ENCODE assay signal across 12 mouse cellular contexts in genomic region chr5:107144263-107144843, GRCm38 (mm10).
A peak's percentile ranks its signal among the peaks of the same experiment; 100 is the strongest.
DNase-seq lines count a peak whose midpoint lies in the region; ATAC-seq lines count a peak whose summit lies in the region.
"Had no signal": no experiment of that assay in that cellular context is flagged by ENCODE, and none has a peak within 500 bp of the region (broad histone marks: within the 10 kb centered on the region; RNA-seq: fewer than 3 reads in every experiment).

No protein-coding gene starts in this region.

- no peaks in the 10 kb centered on the region for H3K36me3 ChIP-seq in hindbrain, embryonic 16.5 days (ENCODE audit: control insufficient read depth, insufficient read depth, low read length)
- H3K36me3 ChIP-seq in hindbrain, embryonic 11.5 days (ENCODE audit: control insufficient read depth, insufficient read depth, low read length): no peaks in the 10 kb centered on the region
- H3K36me3 ChIP-seq in kidney, embryonic 14.5 days (ENCODE audit: control insufficient read depth, insufficient read depth, low read length): peaks cover 3% of the 10 kb centered on the region; the same call in 1 of the 2 replicates

- no peak overlapping the region for H3K9ac ChIP-seq in hindbrain, embryonic 16.5 days (ENCODE audit: low read depth, low read length)
- no peak overlapping the region for H3K9ac ChIP-seq in hindbrain, embryonic 11.5 days (ENCODE audit: low read depth, low read length)
- H3K9ac ChIP-seq in kidney, embryonic 14.5 days (ENCODE audit: low read depth, low read length): no peak overlapping the region

- ATAC-seq in hindbrain, embryonic 16.5 days: peak; percentile 50
- no peak for ATAC-seq in hindbrain, embryonic 11.5 days (ENCODE audit: low FRiP score)
- ATAC-seq in kidney, embryonic 14.5 days (ENCODE audit: low FRiP score, low TSS enrichment): no peak
- ATAC-seq: intestine, embryonic 16.5 days; lung, postnatal 0 days had no signal

- 31% methylated on average over 9 of the region's 9 CpGs for WGBS in hindbrain, embryonic 16.5 days
- 55% methylated on average over 9 of the region's 9 CpGs for WGBS in hindbrain, embryonic 11.5 days
- WGBS in kidney, embryonic 14.5 days: 54% methylated on average over 9 of the region's 9 CpGs

- no peak overlapping the region for H3K4me2 ChIP-seq in hindbrain, embryonic 16.5 days (ENCODE audit: low read length)
- H3K4me2 ChIP-seq in hindbrain, embryonic 11.5 days (replicated peaks; ENCODE audit: low read depth, low read length): no peak overlapping the region
- no peak overlapping the region for H3K4me2 ChIP-seq in kidney, embryonic 14.5 days (replicated peaks; ENCODE audit: low read depth, low read length)

- peak; percentile 40 to 51 for DNase-seq in adrenal gland, postnatal 36 days
- no peak for DNase-seq in adrenal gland, adult 8-10 months
- no peak for DNase-seq in hindbrain, embryonic 11.5 days (ENCODE audit: low spot score)
- peak; percentile 72 for DNase-seq in ovary, adult 18-20 months (ENCODE audit: low spot score)
- DNase-seq in ovary, postnatal 10 days (ENCODE audit: low spot score): no peak
- no peak for DNase-seq in urinary bladder, postnatal 4 days (ENCODE audit: low spot score in 2 of 2)
- DNase-seq: gastrocnemius, postnatal 36 days; kidney, postnatal 4 days had no signal

- no peak overlapping the region for H3K27ac ChIP-seq in hindbrain, embryonic 16.5 days (ENCODE audit: low read depth, low read length)
- H3K27ac ChIP-seq in hindbrain, embryonic 11.5 days (ENCODE audit: low read depth, low read length): no peak overlapping the region
- H3K27ac ChIP-seq in kidney, embryonic 14.5 days (ENCODE audit: low read depth, low read length): no peak overlapping the region

- no peaks in the 10 kb centered on the region for H3K27me3 ChIP-seq in hindbrain, embryonic 16.5 days (replicated peaks; ENCODE audit: control insufficient read depth, insufficient read depth, low read length)
- H3K27me3 ChIP-seq in hindbrain, embryonic 11.5 days (ENCODE audit: control insufficient read depth, insufficient read depth, low read length): no peaks in the 10 kb centered on the region
- no peaks in the 10 kb centered on the region for H3K27me3 ChIP-seq in kidney, embryonic 14.5 days (ENCODE audit: control insufficient read depth, insufficient read depth, low read length)

- no peaks in the 10 kb centered on the region for H3K9me3 ChIP-seq in hindbrain, embryonic 16.5 days (ENCODE audit: control insufficient read depth, low read length)
- no peaks in the 10 kb centered on the region for H3K9me3 ChIP-seq in hindbrain, embryonic 11.5 days (ENCODE audit: control insufficient read depth, low read length)
- no peaks in the 10 kb centered on the region for H3K9me3 ChIP-seq in kidney, embryonic 14.5 days (ENCODE audit: control insufficient read depth, low read length)

- no peak overlapping the region for H3K4me3 ChIP-seq in hindbrain, embryonic 16.5 days (ENCODE audit: low read length)
- no peak overlapping the region for H3K4me3 ChIP-seq in hindbrain, embryonic 11.5 days (ENCODE audit: low read depth, low read length)
- H3K4me3 ChIP-seq in kidney, embryonic 14.5 days (ENCODE audit: low read length): no peak overlapping the region

- H3K4me1 ChIP-seq in hindbrain, embryonic 16.5 days (ENCODE audit: control insufficient read depth, insufficient read depth, low read depth, low read length): peaks cover 8% of the 10 kb centered on the region
- H3K4me1 ChIP-seq in hindbrain, embryonic 11.5 days (replicated peaks; ENCODE audit: control insufficient read depth, insufficient read depth, low read length): no peaks in the 10 kb centered on the region
- H3K4me1 ChIP-seq in kidney, embryonic 14.5 days (ENCODE audit: control insufficient read depth, insufficient read depth, low read length): no peaks in the 10 kb centered on the region; the same call in 1 of the 2 replicates

Comparison
In these comparisons a context has a peak if more than half of its experiments do, and no peak if none do; other contexts are left out.
1. DNase-seq: peak in adrenal gland, postnatal 36 days (2 of 2) and ovary, adult 18-20 months (single experiment); none in adrenal gland, adult 8-10 months (single experiment), hindbrain, embryonic 11.5 days (single experiment), ovary, postnatal 10 days (single experiment) and urinary bladder, postnatal 4 days (0 of 2).